In genomic region chr3:36449292-36450165, GRCm38 (mm10) we compare ENCODE assay signal across 9 mouse cellular contexts. TPM values are rescaled to one million over a fixed set of nuclear protein-coding genes. Genes with fewer than 3 reads are reported as not detected.
DNase-seq lines count a peak whose midpoint lies in the region; ATAC-seq and TF ChIP-seq lines count a peak whose summit lies in the region.
"Had no signal": no experiment of that assay in that cellular context is flagged by ENCODE, and none has a peak within 500 bp of the region (broad histone marks: within the 10 kb centered on the region; RNA-seq: fewer than 3 reads in every experiment).

No protein-coding gene starts in this region.

- H3K4me2 ChIP-seq in myocyte (ENCODE audit: low read depth): peak overlapping the region; percentile 63
- H3K4me2 ChIP-seq in hindbrain, embryonic 11.5 days (replicated peaks; ENCODE audit: low read depth, low read length): no peak overlapping the region

- no peak overlapping the region; the same call in 1 of the 2 replicates for H3K27ac ChIP-seq in embryonic facial prominence, embryonic 10.5 days (replicated peaks)
- no peak overlapping the region for H3K27ac ChIP-seq in hindbrain, embryonic 11.5 days (ENCODE audit: low read depth, low read length)

- no peaks in the 10 kb centered on the region for H3K79me2 ChIP-seq in myocyte (ENCODE audit: control insufficient read depth, insufficient read depth)

- intact Hi-C loops in heart, postnatal 25 days (cut with DNase I): no loop called here

- H3K27me3 ChIP-seq in embryonic facial prominence, embryonic 10.5 days (replicated peaks; ENCODE audit: low read depth, poor library complexity, severe bottlenecking): no peaks in the 10 kb centered on the region
- no peaks in the 10 kb centered on the region for H3K27me3 ChIP-seq in myocyte (ENCODE audit: control insufficient read depth, insufficient read depth, insufficient read length)
- H3K27me3 ChIP-seq in hindbrain, embryonic 11.5 days (ENCODE audit: control insufficient read depth, insufficient read depth, low read length): no peaks in the 10 kb centered on the region

- no peak for TF ChIP-seq POLR2A in lung, adult 2 months (IDR thresholded peaks at IDR 0.05; ENCODE audit: borderline replicate concordance, extremely low read depth, low read depth, low read length)
- no peak for TF ChIP-seq POLR2A in myocyte (IDR thresholded peaks at IDR 0.05; ENCODE audit: insufficient read length, low read depth)

- H3K9ac ChIP-seq in hindbrain, embryonic 11.5 days (ENCODE audit: low read depth, low read length): no peak overlapping the region

- H3K9me3 ChIP-seq in embryonic facial prominence, embryonic 10.5 days: no peaks in the 10 kb centered on the region
- H3K9me3 ChIP-seq in hindbrain, embryonic 11.5 days (ENCODE audit: control insufficient read depth, low read length): no peaks in the 10 kb centered on the region

- H3K4me3 ChIP-seq in lung, adult 2 months (replicated peaks; ENCODE audit: extremely low read depth, low read depth, low read length): no peak overlapping the region
- H3K4me3 ChIP-seq in embryonic facial prominence, embryonic 10.5 days: no peak overlapping the region
- no peak overlapping the region for H3K4me3 ChIP-seq in myocyte
- H3K4me3 ChIP-seq in hindbrain, embryonic 11.5 days (ENCODE audit: low read depth, low read length): no peak overlapping the region

- H3ac ChIP-seq in myocyte (ENCODE audit: control insufficient read depth, insufficient read length): no peak overlapping the region

- H3K36me3 ChIP-seq in embryonic facial prominence, embryonic 10.5 days (replicated peaks): peaks cover 16% of the 10 kb centered on the region
- H3K36me3 ChIP-seq in myocyte (ENCODE audit: control insufficient read depth, insufficient read depth): peaks cover 57% of the 10 kb centered on the region
- H3K36me3 ChIP-seq in hindbrain, embryonic 11.5 days (ENCODE audit: control insufficient read depth, insufficient read depth, low read length): no peaks in the 10 kb centered on the region

- DNase-seq in lung, adult 18-20 months: peak; percentile 53 to 66
- no peak for DNase-seq in lung, adult 2 months
- peak; percentile 18 for DNase-seq in embryonic facial prominence, embryonic 10.5 days (ENCODE audit: low spot score)
- DNase-seq in heart, postnatal 25 days (ENCODE audit: low spot score): peak; percentile 23
- no peak for DNase-seq in yolk sac, embryonic 10.5 days (ENCODE audit: low spot score)
- DNase-seq in layer of hippocampus, adult 18-20 months (ENCODE audit: low spot score in 2 of 2): no peak
- no peak for DNase-seq in hindbrain, embryonic 11.5 days (ENCODE audit: low spot score)
- DNase-seq: kidney, adult 8-10 months had no signal

- no peak for TF ChIP-seq CTCF in lung, adult 2 months (IDR thresholded peaks at IDR 0.05; ENCODE audit: insufficient read depth, low read length)

- no peak for ATAC-seq in hindbrain, embryonic 11.5 days (ENCODE audit: low FRiP score)

- WGBS in lung, adult 2 months: 31% methylated on average over 20 of the region's 20 CpGs
- WGBS in embryonic facial prominence, embryonic 10.5 days: 42% methylated on average over 20 of the region's 20 CpGs
- 30% methylated on average over 20 of the region's 20 CpGs for WGBS in hindbrain, embryonic 11.5 days

- H3K4me1 ChIP-seq in lung, adult 2 months (ENCODE audit: control insufficient read depth, insufficient read depth, low read length): peaks cover 10% of the 10 kb centered on the region
- H3K4me1 ChIP-seq in embryonic facial prominence, embryonic 10.5 days: peaks cover 10% of the 10 kb centered on the region
- H3K4me1 ChIP-seq in hindbrain, embryonic 11.5 days (replicated peaks; ENCODE audit: control insufficient read depth, insufficient read depth, low read length): no peaks in the 10 kb centered on the region

TF ChIP-seq in myocyte, 11 proteins besides CTCF, POLR2A, EP300 and RAD21:
- TF ChIP-seq E2F4 (IDR thresholded peaks at IDR 0.05; ENCODE audit: insufficient read depth) (no peak), TCF3 (IDR thresholded peaks at IDR 0.05; ENCODE audit: insufficient read length, low read depth) (no peak), MYOG (IDR thresholded peaks at IDR 0.05; ENCODE audit: control insufficient read depth in 1 of 3, insufficient read depth in 1 of 3, insufficient read length in 2 of 3, low read depth in 2 of 3) (no peak), MYOD1 (IDR thresholded peaks at IDR 0.05; ENCODE audit: control insufficient read depth in 1 of 3, insufficient read length in 2 of 3, low read depth in 2 of 3) (peak in 1 of 3 experiments; percentile 45), SRF (IDR thresholded peaks at IDR 0.05; ENCODE audit: control insufficient read depth, insufficient read length, low read depth) (no peak), MAX (IDR thresholded peaks at IDR 0.05; ENCODE audit: low read depth) (no peak), CEBPB (IDR thresholded peaks at IDR 0.05; ENCODE audit: insufficient read depth, poor library complexity, severe bottlenecking) (peak; percentile 70), TCF12 (IDR thresholded peaks at IDR 0.05; ENCODE audit: insufficient read depth, poor library complexity, severe bottlenecking) (no peak), USF1 (IDR thresholded peaks at IDR 0.05; ENCODE audit: low read depth) (no peak), REST (IDR thresholded peaks at IDR 0.05; ENCODE audit: insufficient read depth, insufficient read length) (peak; percentile 22), POLR2AphosphoS2 (IDR thresholded peaks at IDR 0.05; ENCODE audit: insufficient read length, low read depth) (no peak)

RNA-seq across cellular contexts. Expression of gene Anxa5, which starts 26.2 kb away (rescaled TPM):
- polyA plus RNA-seq in lung, adult 2 months (2012; rRNA removed): 1,219 and 1,294 TPM in 2 replicates
- 104 and 116 TPM in 2 replicates for polyA plus RNA-seq in embryonic facial prominence, embryonic 10.5 days (2016; fragmentation: Nextera tagmentation; extraction: Ambion mirVana)
- 100 to 1,000 TPM; 136 to 138 TPM for total RNA-seq in heart, postnatal 25 days (2021)
- 313 TPM for polyA plus RNA-seq in myocyte (2012; fragmentation: generic; extraction: Trizol)
- total RNA-seq in layer of hippocampus, adult 18-20 months (2021): 10 to 100 TPM; 67.0 to 67.5 TPM
- polyA plus RNA-seq in hindbrain, embryonic 11.5 days (2014; fragmentation: Nextera tagmentation; extraction: Ambion mirVana): 103 and 121 TPM in 2 replicates

RNA-seq across cellular contexts. Expression of gene 1810062G17Rik, which starts 26.2 kb away (rescaled TPM):
- 2.6 and 4.1 TPM in 2 replicates for polyA plus RNA-seq in lung, adult 2 months (2012; rRNA removed)
- 0.39 and 0.78 TPM in 2 replicates for polyA plus RNA-seq in embryonic facial prominence, embryonic 10.5 days (2016; fragmentation: Nextera tagmentation; extraction: Ambion mirVana)
- under 1 TPM in 1 of 2 experiments, not detected in 1; 0.31 TPM for total RNA-seq in heart, postnatal 25 days (2021)
- 0.46 TPM for polyA plus RNA-seq in myocyte (2012; fragmentation: generic; extraction: Trizol)
- total RNA-seq in layer of hippocampus, adult 18-20 months (2021): not detected
- polyA plus RNA-seq in hindbrain, embryonic 11.5 days (2014; fragmentation: Nextera tagmentation; extraction: Ambion mirVana): 0.45 and 0.95 TPM in 2 replicates

Comparison
In these comparisons a context has a peak if more than half of its experiments do, and no peak if none do; other contexts are left out.
1. DNase-seq: peak in lung, adult 18-20 months (2 of 2), embryonic facial prominence, embryonic 10.5 days (single experiment) and heart, postnatal 25 days (single experiment); none in lung, adult 2 months (single experiment), yolk sac, embryonic 10.5 days (single experiment), layer of hippocampus, adult 18-20 months (0 of 2) and hindbrain, embryonic 11.5 days (single experiment).